Mouse (Mus musculus): ENCODE results near the gene Acox3. TPM values are rescaled to one million over a fixed set of nuclear protein-coding genes. Genes with fewer than 3 reads are reported as not detected.
A peak's percentile ranks its signal among the peaks of the same experiment; 100 is the strongest.

Gene Acox3
- polyA plus RNA-seq, 1 experiment from 2014 or later = 12.4 TPM

- H3K9me3 ChIP-seq = no peaks in the 10 kb centered on the region
- no peak overlapping the region for H3K4me2 ChIP-seq
- no peaks in the 10 kb centered on the region for H3K27me3 ChIP-seq
- no peak overlapping the region for H3K9ac ChIP-seq
- H3K27ac ChIP-seq = peak overlapping the region; percentile 65; the same call in 1 of the 2 replicates
- H3K4me3 ChIP-seq = no peak overlapping the region
- H3K4me1 ChIP-seq = peaks cover 25% of the 10 kb centered on the region
- ATAC-seq (ENCODE audit: insufficient number of reproducible peaks, low FRiP score, low TSS enrichment, low read depth) = no peak
- H3K36me3 ChIP-seq = no peaks in the 10 kb centered on the region
Observed at GRCm38 (mm10) chr5:35623831-35624230, 41.0 kb downstream of the Acox3 start.

- WGBS = 46% methylated on average over 4 of the region's 4 CpGs
- H3K9ac ChIP-seq = no peak overlapping the region
Observed at GRCm38 (mm10) chr5:35624751-35625239, 42.0 kb downstream of the Acox3 start.

GRCm38 (mm10) chr5:35626408-35626807 is 43.6 kb downstream of the Acox3 start:
- peaks cover 21% of the 10 kb centered on the region for H3K4me1 ChIP-seq
- no peaks in the 10 kb centered on the region for H3K27me3 ChIP-seq
- H3K4me3 ChIP-seq = no peak overlapping the region
- H3K4me2 ChIP-seq = no peak overlapping the region
- WGBS = 94% methylated on average over 2 of the region's 2 CpGs
- H3K9me3 ChIP-seq = no peaks in the 10 kb centered on the region
- no peak overlapping the region for H3K27ac ChIP-seq
- no peaks in the 10 kb centered on the region for H3K36me3 ChIP-seq
- H3K9ac ChIP-seq = no peak overlapping the region
- no peak for ATAC-seq (ENCODE audit: insufficient number of reproducible peaks, low FRiP score, low TSS enrichment, low read depth)

More at GRCm38 (mm10) chr5:35624751-35625239, 42.0 kb downstream of the Acox3 start:
- no peak overlapping the region for H3K4me2 ChIP-seq
- H3K27me3 ChIP-seq = no peaks in the 10 kb centered on the region
- H3K36me3 ChIP-seq = no peaks in the 10 kb centered on the region
- peak; percentile 41 for ATAC-seq (ENCODE audit: insufficient number of reproducible peaks, low FRiP score, low TSS enrichment, low read depth)
- H3K4me3 ChIP-seq = no peak overlapping the region
- H3K9me3 ChIP-seq = no peaks in the 10 kb centered on the region
- peak overlapping the region; percentile 29; the same call in 1 of the 2 replicates for H3K27ac ChIP-seq
- H3K4me1 ChIP-seq = peaks cover 26% of the 10 kb centered on the region

- Histone ChIP-seq H3K27me3 (no peaks in the 10 kb centered on the region), H3K4me3 (no peak overlapping the region), H3K9ac (no peak overlapping the region), H3K4me2 (no peak overlapping the region), H3K4me1 (peaks cover 19% of the 10 kb centered on the region), H3K27ac (no peak overlapping the region), H3K9me3 (no peaks in the 10 kb centered on the region), H3K36me3 (no peaks in the 10 kb centered on the region)
- no peak for ATAC-seq (ENCODE audit: insufficient number of reproducible peaks, low FRiP score, low TSS enrichment, low read depth)
- 57% methylated on average over 7 of the region's 7 CpGs for WGBS
Observed at GRCm38 (mm10) chr5:35627307-35627840, 44.5 kb downstream of the Acox3 start.

- H3K9ac ChIP-seq = no peak overlapping the region
- ATAC-seq (ENCODE audit: insufficient number of reproducible peaks, low FRiP score, low TSS enrichment, low read depth) = no peak
- H3K4me1 ChIP-seq = peaks cover 19% of the 10 kb centered on the region
- no peak overlapping the region for H3K4me2 ChIP-seq
- H3K9me3 ChIP-seq = no peaks in the 10 kb centered on the region
- H3K4me3 ChIP-seq = no peak overlapping the region
- no peaks in the 10 kb centered on the region for H3K36me3 ChIP-seq
- H3K27ac ChIP-seq = peak overlapping the region; percentile 24; the same call in 1 of the 2 replicates
- WGBS = 13% methylated on average over 1 of the region's 1 CpGs
- H3K27me3 ChIP-seq = no peaks in the 10 kb centered on the region
Observed at GRCm38 (mm10) chr5:35628685-35629084, 45.8 kb downstream of the Acox3 start.

- no peak overlapping the region for H3K4me3 ChIP-seq
- H3K9ac ChIP-seq = no peak overlapping the region
- no peak overlapping the region for H3K27ac ChIP-seq
- H3K9me3 ChIP-seq = no peaks in the 10 kb centered on the region
- no peaks in the 10 kb centered on the region for H3K36me3 ChIP-seq
- H3K27me3 ChIP-seq = no peaks in the 10 kb centered on the region
- no peak overlapping the region for H3K4me2 ChIP-seq
- ATAC-seq (ENCODE audit: insufficient number of reproducible peaks, low FRiP score, low TSS enrichment, low read depth) = no peak
- peaks cover 14% of the 10 kb centered on the region for H3K4me1 ChIP-seq
Observed at GRCm38 (mm10) chr5:35629333-35629732, 46.5 kb downstream of the Acox3 start.

- no peak for ATAC-seq (ENCODE audit: insufficient number of reproducible peaks, low FRiP score, low TSS enrichment, low read depth)
- H3K27ac ChIP-seq = no peak overlapping the region
- H3K27me3 ChIP-seq = no peaks in the 10 kb centered on the region
- whole genome bisulfite sequencing = 70% methylated on average over 1 of the region's 1 CpGs
- H3K36me3 ChIP-seq = no peaks in the 10 kb centered on the region
- H3K4me1 ChIP-seq = peaks cover 7% of the 10 kb centered on the region
- H3K9ac ChIP-seq = no peak overlapping the region
- no peaks in the 10 kb centered on the region for H3K9me3 ChIP-seq
- no peak overlapping the region for H3K4me3 ChIP-seq
- H3K4me2 ChIP-seq = no peak overlapping the region
Observed at GRCm38 (mm10) chr5:35630706-35631105, 47.9 kb downstream of the Acox3 start.

- Histone ChIP-seq H3K36me3 (no peaks in the 10 kb centered on the region), H3K9me3 (no peaks in the 10 kb centered on the region), H3K27me3 (no peaks in the 10 kb centered on the region), H3K4me3 (no peak overlapping the region), H3K4me1 (peaks cover 7% of the 10 kb centered on the region), H3K9ac (no peak overlapping the region), H3K4me2 (no peak overlapping the region), H3K27ac (no peak overlapping the region)
- 82% methylated on average over 3 of the region's 3 CpGs for WGBS
- ATAC-seq (ENCODE audit: insufficient number of reproducible peaks, low FRiP score, low TSS enrichment, low read depth) = no peak
Observed at GRCm38 (mm10) chr5:35631224-35631623, 48.4 kb downstream of the Acox3 start.

- H3K4me3 ChIP-seq = no peak overlapping the region
- H3K4me1 ChIP-seq = peaks cover 7% of the 10 kb centered on the region
- no peak overlapping the region for H3K9ac ChIP-seq
- no peak overlapping the region for H3K4me2 ChIP-seq
- no peak overlapping the region for H3K27ac ChIP-seq
- no peak for ATAC-seq (ENCODE audit: insufficient number of reproducible peaks, low FRiP score, low TSS enrichment, low read depth)
- H3K36me3 ChIP-seq = no peaks in the 10 kb centered on the region
- H3K27me3 ChIP-seq = no peaks in the 10 kb centered on the region
- H3K9me3 ChIP-seq = no peaks in the 10 kb centered on the region
- WGBS = 68% methylated on average over 5 of the region's 5 CpGs
Observed at GRCm38 (mm10) chr5:35631755-35632154, 48.9 kb downstream of the Acox3 start.

- Histone ChIP-seq H3K36me3 (no peaks in the 10 kb centered on the region), H3K27ac (no peak overlapping the region), H3K9ac (no peak overlapping the region), H3K9me3 (no peaks in the 10 kb centered on the region), H3K4me3 (no peak overlapping the region), H3K4me1 (peaks cover 7% of the 10 kb centered on the region), H3K27me3 (no peaks in the 10 kb centered on the region), H3K4me2 (no peak overlapping the region)
- WGBS = 59% methylated on average over 6 of the region's 6 CpGs
- ATAC-seq (ENCODE audit: insufficient number of reproducible peaks, low FRiP score, low TSS enrichment, low read depth) = no peak
Observed at GRCm38 (mm10) chr5:35632841-35633240, 50.0 kb downstream of the Acox3 start.

GRCm38 (mm10) chr5:35636016-35636415 is 53.2 kb downstream of the Acox3 start:
- WGBS = 77% methylated on average over 2 of the region's 2 CpGs
- H3K4me3 ChIP-seq = no peak overlapping the region
- H3K4me1 ChIP-seq = no peaks in the 10 kb centered on the region
- H3K9ac ChIP-seq = no peak overlapping the region
- no peaks in the 10 kb centered on the region for H3K9me3 ChIP-seq
- no peak overlapping the region for H3K4me2 ChIP-seq
- no peak overlapping the region for H3K27ac ChIP-seq
- no peak for ATAC-seq (ENCODE audit: insufficient number of reproducible peaks, low FRiP score, low TSS enrichment, low read depth)
- no peaks in the 10 kb centered on the region for H3K36me3 ChIP-seq
- H3K27me3 ChIP-seq = no peaks in the 10 kb centered on the region

- 49% methylated on average over 10 of the region's 10 CpGs for WGBS
- Histone ChIP-seq H3K4me1 (peaks cover 17% of the 10 kb centered on the region; the same call in 1 of the 2 replicates), H3K27me3 (no peaks in the 10 kb centered on the region), H3K27ac (peak overlapping the region; percentile 30), H3K4me2 (no peak overlapping the region), H3K4me3 (no peak overlapping the region), H3K9me3 (no peaks in the 10 kb centered on the region), H3K9ac (no peak overlapping the region), H3K36me3 (no peaks in the 10 kb centered on the region)
- no peak; the same call in 1 of the 2 replicates for ATAC-seq (ENCODE audit: insufficient number of reproducible peaks, low FRiP score, low TSS enrichment, low read depth)
Observed at GRCm38 (mm10) chr5:35641961-35642584, 59.2 kb downstream of the Acox3 start.

All from limb, embryonic 15.5 days (tissue).